Mouse (Mus musculus): ENCODE measurements at regions not wholly inside any gene's neighbourhood (a gene's known extent, or its start where the extent isn't known, plus 50 kb on each side); places are given as distances from the start of the nearest gene placed in this dataset.
A peak's percentile ranks its signal among the peaks of the same experiment; 100 is the strongest.

GRCm38 (mm10) chr12:46138646-46139045 lies 680.1 kb downstream of the Nova1 start:
- no peak for DNase-seq

GRCm38 (mm10) chr12:46125867-46126266 lies 692.9 kb downstream of the Nova1 start:
- no peak for DNase-seq

- DNase-seq, result no peak
These were observed 707.4 kb downstream of the Nova1 start for GRCm38 (mm10) chr12:46111352-46111751.

- DNase-seq, result no peak
These were observed 735.4 kb downstream of the Nova1 start for GRCm38 (mm10) chr12:46083356-46083755.

GRCm38 (mm10) chr12:46075789-46076217 lies 742.9 kb downstream of the Nova1 start:
- peak in 1 of 2 experiments; percentile 3 for DNase-seq

GRCm38 (mm10) chr12:46075355-46075754 lies 743.4 kb downstream of the Nova1 start:
- no peak for DNase-seq

GRCm38 (mm10) chr12:46066896-46067295 lies 751.8 kb downstream of the Nova1 start:
- DNase-seq, result no peak

GRCm38 (mm10) chr12:46040626-46041025 lies 778.1 kb downstream of the Nova1 start:
- DNase-seq, result no peak

GRCm38 (mm10) chr12:46040216-46040615 lies 778.5 kb downstream of the Nova1 start:
- DNase-seq, result no peak

GRCm38 (mm10) chr12:46036540-46037094 lies 782.1 kb downstream of the Nova1 start:
- DNase-seq, result no peak

GRCm38 (mm10) chr12:46025266-46025665 lies 793.5 kb downstream of the Nova1 start:
- DNase-seq, result no peak

- no peak for DNase-seq
These were observed 797.2 kb downstream of the Nova1 start for GRCm38 (mm10) chr12:46021546-46021910.

GRCm38 (mm10) chr12:46020835-46021545 lies 797.7 kb downstream of the Nova1 start:
- DNase-seq, result no peak

- no peak for DNase-seq
These were observed 840.9 kb downstream of the Nova1 start for GRCm38 (mm10) chr12:45977691-45978414.

- no peak for DNase-seq
These were observed 842.9 kb downstream of the Nova1 start for GRCm38 (mm10) chr12:45975780-45976179.

GRCm38 (mm10) chr12:45970472-45970871 lies 848.3 kb downstream of the Nova1 start:
- DNase-seq, result no peak

GRCm38 (mm10) chr12:45969881-45970280 lies 848.8 kb downstream of the Nova1 start:
- DNase-seq, result no peak

GRCm38 (mm10) chr12:45946918-45947317 lies 871.8 kb downstream of the Nova1 start:
- no peak for DNase-seq

GRCm38 (mm10) chr12:45944464-45944863 lies 870.0 kb upstream of the Stxbp6 start:
- no peak for DNase-seq

GRCm38 (mm10) chr12:45942402-45942801 lies 867.9 kb upstream of the Stxbp6 start:
- no peak for DNase-seq

- DNase-seq, result no peak
These were observed 858.9 kb upstream of the Stxbp6 start for GRCm38 (mm10) chr12:45933388-45933787.

- DNase-seq, result no peak
These were observed 857.7 kb upstream of the Stxbp6 start for GRCm38 (mm10) chr12:45932251-45932650.

GRCm38 (mm10) chr12:45929760-45930150 lies 855.2 kb upstream of the Stxbp6 start:
- peak in 1 of 2 experiments; percentile 42 for DNase-seq
